Comparison of ENCODE assay signal across 35 mouse cellular contexts in genomic region chr1:130798037-130798436, GRCm38 (mm10). TPM values are rescaled to one million over a fixed set of nuclear protein-coding genes. Genes with fewer than 3 reads are reported as not detected.
DNase-seq lines count a peak whose midpoint lies in the region; ATAC-seq lines count a peak whose summit lies in the region.
"Had no signal": no experiment of that assay in that cellular context is flagged by ENCODE, and none has a peak within 500 bp of the region (broad histone marks: within the 10 kb centered on the region; RNA-seq: fewer than 3 reads in every experiment).

No protein-coding gene starts in this region.

- H3K4me1 ChIP-seq in kidney, embryonic 15.5 days, result no peaks in the 10 kb centered on the region
- no peaks in the 10 kb centered on the region for H3K4me1 ChIP-seq in intestine, embryonic 14.5 days (replicated peaks; ENCODE audit: control insufficient read depth, insufficient read depth, low read length)
- no peaks in the 10 kb centered on the region for H3K4me1 ChIP-seq in midbrain, embryonic 14.5 days (ENCODE audit: control insufficient read depth, insufficient read depth, low read length)
- H3K4me1 ChIP-seq: midbrain, embryonic 15.5 days had no signal

- DNase-seq in heart, adult 11 months, result peak; percentile 30
- DNase-seq in heart, adult 9 months (ENCODE audit: low spot score in 2 of 2), result no peak
- DNase-seq in kidney, postnatal 36 days, result peak; percentile 38 to 67
- DNase-seq in intestine, embryonic 14.5 days (ENCODE audit: low spot score), result peak; percentile 41
- DNase-seq in naive thymus-derived CD4-positive, alpha-beta T cell, adult 2 months (ENCODE audit: low read depth), result peak; percentile 14
- DNase-seq in midbrain, embryonic 14.5 days, result no peak
- DNase-seq: adrenal gland, adult 2 months; adrenal gland, postnatal 36 days; cerebellum, adult 18-20 months; cerebellum, postnatal 10 days; gastrocnemius, postnatal 10 days; heart, postnatal 4 days; lung, postnatal 36 days; right cerebral cortex, postnatal 25 days had no signal

- 65% methylated on average over 6 of the region's 6 CpGs for WGBS in kidney, embryonic 15.5 days
- 49% methylated on average over 6 of the region's 6 CpGs for WGBS in intestine, embryonic 14.5 days
- WGBS in midbrain, embryonic 14.5 days, result 77% methylated on average over 6 of the region's 6 CpGs

- no peak for ATAC-seq in kidney, embryonic 15.5 days (replicated peaks; ENCODE audit: low FRiP score)
- ATAC-seq in intestine, embryonic 14.5 days (replicated peaks; ENCODE audit: low FRiP score, low TSS enrichment, low read depth), result no peak
- ATAC-seq in midbrain, embryonic 14.5 days (ENCODE audit: low FRiP score, low TSS enrichment), result no peak
- ATAC-seq: activated CD4-positive, CD25-positive, alpha-beta regulatory T cell, adult 4 months; forebrain, embryonic 16.5 days; midbrain, embryonic 15.5 days had no signal

- no peaks in the 10 kb centered on the region for H3K27me3 ChIP-seq in kidney, embryonic 15.5 days
- H3K27me3 ChIP-seq in intestine, embryonic 14.5 days (replicated peaks; ENCODE audit: control insufficient read depth, insufficient read depth, low read length), result no peaks in the 10 kb centered on the region
- H3K27me3 ChIP-seq in midbrain, embryonic 14.5 days (ENCODE audit: control insufficient read depth, insufficient read depth, low read length), result no peaks in the 10 kb centered on the region
- H3K27me3 ChIP-seq: limb, embryonic 12.5 days; midbrain, embryonic 15.5 days had no signal

- H3K9ac ChIP-seq in kidney, embryonic 15.5 days, result no peak overlapping the region
- no peak overlapping the region for H3K9ac ChIP-seq in intestine, embryonic 14.5 days (ENCODE audit: low read length)
- no peak overlapping the region for H3K9ac ChIP-seq in midbrain, embryonic 14.5 days (replicated peaks; ENCODE audit: low read length)
- H3K9ac ChIP-seq: hindbrain, embryonic 14.5 days; limb, embryonic 12.5 days; midbrain, embryonic 15.5 days had no signal

- H3K4me2 ChIP-seq in kidney, embryonic 15.5 days, result no peak overlapping the region
- H3K4me2 ChIP-seq in intestine, embryonic 14.5 days (ENCODE audit: low read length), result no peak overlapping the region
- H3K4me2 ChIP-seq in midbrain, embryonic 14.5 days (ENCODE audit: low read length), result no peak overlapping the region
- H3K4me2 ChIP-seq: heart, embryonic 11.5 days; hindbrain, embryonic 14.5 days; limb, embryonic 12.5 days; liver, embryonic 11.5 days; midbrain, embryonic 15.5 days had no signal

- H3K36me3 ChIP-seq in kidney, embryonic 15.5 days, result no peaks in the 10 kb centered on the region
- no peaks in the 10 kb centered on the region for H3K36me3 ChIP-seq in intestine, embryonic 14.5 days (ENCODE audit: control insufficient read depth, insufficient read depth, low read length)
- H3K36me3 ChIP-seq in midbrain, embryonic 14.5 days (ENCODE audit: control insufficient read depth, insufficient read depth, low read length), result no peaks in the 10 kb centered on the region
- H3K36me3 ChIP-seq: limb, embryonic 12.5 days; midbrain, embryonic 15.5 days had no signal

- no peak overlapping the region for H3K4me3 ChIP-seq in kidney, embryonic 15.5 days (replicated peaks)
- H3K4me3 ChIP-seq in intestine, embryonic 14.5 days (ENCODE audit: low read depth, low read length), result no peak overlapping the region
- no peak overlapping the region for H3K4me3 ChIP-seq in midbrain, embryonic 14.5 days (replicated peaks; ENCODE audit: low read depth, low read length)
- H3K4me3 ChIP-seq: erythroblast, embryonic 14.5 days; layer of hippocampus, adult 2 months; left cerebral cortex, adult 2 months; limb, embryonic 12.5 days; midbrain, embryonic 15.5 days had no signal

- no peak overlapping the region for H3K27ac ChIP-seq in kidney, embryonic 15.5 days
- no peak overlapping the region for H3K27ac ChIP-seq in intestine, embryonic 14.5 days (ENCODE audit: low read depth)
- H3K27ac ChIP-seq in midbrain, embryonic 14.5 days (replicated peaks; ENCODE audit: low read depth, low read length), result no peak overlapping the region
- H3K27ac ChIP-seq: hindbrain, embryonic 14.5 days; kidney, postnatal 0 days; layer of hippocampus, adult 2 months; left cerebral cortex, adult 2 months; limb, embryonic 12.5 days; midbrain, embryonic 15.5 days; stomach, postnatal 0 days had no signal

- H3K9me3 ChIP-seq in kidney, embryonic 15.5 days (replicated peaks), result no peaks in the 10 kb centered on the region
- no peaks in the 10 kb centered on the region for H3K9me3 ChIP-seq in intestine, embryonic 14.5 days (ENCODE audit: control insufficient read depth, low read length)
- no peaks in the 10 kb centered on the region for H3K9me3 ChIP-seq in midbrain, embryonic 14.5 days (ENCODE audit: control insufficient read depth, low read length)
- H3K9me3 ChIP-seq: limb, embryonic 12.5 days; midbrain, embryonic 15.5 days had no signal

RNA-seq across cellular contexts. Expression of gene Fcamr, which starts 2.7 kb away (rescaled TPM):
- polyA plus RNA-seq in kidney, embryonic 15.5 days (2015; fragmentation: Nextera tagmentation; extraction: Ambion mirVana), result not detected in 2 replicates
- 0.16 TPM in 1 of 2 replicates, not detected in the other for polyA plus RNA-seq in intestine, embryonic 14.5 days (2014; fragmentation: Nextera tagmentation; extraction: Ambion mirVana)
- polyA plus RNA-seq in midbrain, embryonic 14.5 days (2014; fragmentation: Nextera tagmentation; extraction: Ambion mirVana), result not detected in 2 replicates
- polyA plus RNA-seq: activated CD4-positive, CD25-positive, alpha-beta regulatory T cell, adult 4 months; adrenal gland, adult 2 months; C2C12; erythroblast, embryonic 14.5 days; forebrain, embryonic 11.5 days; forebrain, embryonic 16.5 days; heart, embryonic 16.5 days; hindbrain, embryonic 14.5 days; limb, embryonic 12.5 days; liver, embryonic 11.5 days; liver, embryonic 16.5 days; lung, embryonic 16.5 days; midbrain, embryonic 15.5 days; neural tube, embryonic 11.5 days; thymus, postnatal 0 days had no signal

RNA-seq across cellular contexts. Expression of gene Pigr, which starts 28.4 kb away (rescaled TPM):
- polyA plus RNA-seq in kidney, embryonic 15.5 days (2015; fragmentation: Nextera tagmentation; extraction: Ambion mirVana), result 0.05 TPM in 1 of 2 replicates, not detected in the other
- polyA plus RNA-seq in intestine, embryonic 14.5 days (2014; fragmentation: Nextera tagmentation; extraction: Ambion mirVana), result 0.71 and 0.76 TPM in 2 replicates
- polyA plus RNA-seq in midbrain, embryonic 14.5 days (2014; fragmentation: Nextera tagmentation; extraction: Ambion mirVana), result not detected in 2 replicates
- polyA plus RNA-seq: C2C12; embryonic facial prominence, embryonic 14.5 days; forebrain, embryonic 11.5 days; forebrain, embryonic 16.5 days; heart, embryonic 11.5 days; hindbrain, embryonic 14.5 days; limb, embryonic 12.5 days; midbrain, embryonic 15.5 days; neural tube, embryonic 11.5 days had no signal

Comparison
In these comparisons a context has a peak if more than half of its experiments do, and no peak if none do; other contexts are left out.
1. DNase-seq: peak in heart, adult 11 months (single experiment), kidney, postnatal 36 days (2 of 2), intestine, embryonic 14.5 days (single experiment) and naive thymus-derived CD4-positive, alpha-beta T cell, adult 2 months (single experiment); none in heart, adult 9 months (0 of 2) and midbrain, embryonic 14.5 days (single experiment).